Mouse (Mus musculus): ENCODE data around the gene Agpat4.

DNA sequence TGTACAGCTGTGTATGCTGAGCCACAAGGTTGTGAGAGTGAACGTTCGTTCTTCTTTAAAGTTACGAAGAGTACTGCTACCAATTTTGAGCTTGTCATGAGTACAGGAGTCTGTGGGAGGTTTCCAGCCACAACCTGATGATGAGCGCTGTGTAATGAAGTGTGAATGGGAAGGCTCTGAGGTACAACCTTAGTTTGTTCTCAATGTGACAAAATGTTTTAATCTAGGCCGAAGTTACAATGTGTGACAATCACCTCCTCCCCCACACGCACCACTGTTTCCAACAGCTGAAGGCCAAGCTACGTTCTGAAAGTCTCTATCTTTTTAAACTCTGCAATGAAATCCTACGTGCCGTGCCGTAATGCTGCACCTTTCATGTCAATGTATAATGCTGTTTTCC lies 16.2 kb upstream of the Agpat4 start:
- TF ChIP-seq CTCF (IDR thresholded peaks at IDR 0.05; ENCODE audit: extremely low read depth, insufficient read depth, low read length) (no peak), POLR2A (IDR thresholded peaks at IDR 0.05; ENCODE audit: extremely low read depth, insufficient read depth, low read length) (no peak)
